Mouse (Mus musculus) CH12F3 (cell line): Measurements from ENCODE around the gene Slc25a22.

Experiments used
- in situ Hi-C: fragments of 300-500 bp; cut with MboI; formaldehyde crosslinking; loops from 2 replicates; pipeline ENCODE4 v1.14.3; 2020; ENCODE audit warnings: low sequenced_read_pairs

Slc25a22 gene

DNA sequence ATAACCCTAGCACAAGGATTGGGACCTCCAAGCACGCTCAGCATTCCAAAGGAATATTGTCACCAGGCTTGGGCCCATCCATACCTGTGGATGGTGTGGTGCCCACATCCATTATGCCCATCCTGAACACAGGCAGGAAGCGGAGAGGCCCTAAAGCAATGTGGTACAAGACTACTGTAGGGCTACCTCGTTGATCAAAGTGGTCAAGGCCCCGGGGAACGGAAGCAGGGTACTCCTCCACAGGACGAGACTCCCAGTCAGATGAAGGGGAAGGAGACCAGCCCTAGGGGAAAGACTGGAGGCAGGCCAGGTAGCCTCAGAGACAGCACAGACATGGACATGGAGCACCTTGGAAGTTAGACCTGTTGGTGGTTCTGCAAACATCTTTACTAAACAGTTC is 35.1 kb upstream of the Slc25a22 start:
- in situ Hi-C loops, result no loop called here

DNA sequence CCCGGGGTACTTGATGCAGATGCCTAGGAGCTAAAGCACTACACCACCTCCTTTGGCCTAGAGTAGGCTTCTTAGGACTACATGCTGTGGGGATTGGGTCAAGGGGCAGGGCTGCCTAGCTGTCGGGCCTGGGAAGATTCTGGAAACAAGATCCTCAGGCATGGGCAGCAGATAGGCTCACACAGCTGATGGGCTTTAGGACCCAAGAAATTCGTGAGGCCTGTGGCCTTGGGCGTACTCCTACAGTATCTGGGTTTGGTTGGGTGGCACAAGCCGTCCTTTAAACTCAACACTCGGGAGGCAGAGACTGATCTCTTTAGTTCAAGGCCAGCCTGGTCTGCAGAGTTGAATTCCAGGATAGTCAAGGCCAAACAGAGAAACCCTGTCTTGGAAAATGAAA is 34.5 kb upstream of the Slc25a22 start:
- in situ Hi-C loops, result no loop called here

DNA sequence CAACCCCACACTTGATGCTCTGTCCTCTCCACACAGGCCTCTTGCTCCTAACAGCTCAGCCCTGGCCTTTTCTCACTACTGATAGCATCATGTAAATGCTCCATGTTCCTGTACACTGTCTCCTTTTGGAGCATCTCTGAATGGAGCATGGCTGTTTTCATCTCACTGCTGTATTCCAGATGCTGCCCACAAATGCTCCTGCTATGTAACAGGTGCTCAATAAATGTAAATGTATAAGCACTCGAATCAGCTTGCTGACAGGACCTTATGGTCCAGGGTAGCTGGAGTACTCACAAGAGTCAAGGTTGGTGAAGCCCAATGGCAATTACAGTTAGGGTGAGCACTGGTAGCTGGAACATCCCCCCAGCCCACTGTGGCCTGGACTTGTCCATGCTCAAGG is 33.5 kb upstream of the Slc25a22 start:
- in situ Hi-C loops, result no loop called here

DNA sequence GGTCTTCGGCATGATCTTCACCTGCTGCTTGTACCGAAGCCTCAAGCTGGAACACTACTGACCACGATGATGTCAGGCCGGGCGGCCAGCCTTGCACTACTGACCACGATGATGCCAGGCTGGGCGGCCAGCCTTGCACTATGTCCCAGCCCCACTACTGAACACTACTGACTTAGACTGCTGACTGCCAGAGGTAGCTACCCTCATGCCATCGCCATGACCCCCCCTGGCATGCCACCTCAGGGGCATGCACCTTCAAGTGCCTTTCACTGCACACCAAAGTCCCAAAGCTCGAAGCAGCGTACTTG is 32.9 kb upstream of the Slc25a22 start:
- in situ Hi-C loops, result no loop called here

DNA sequence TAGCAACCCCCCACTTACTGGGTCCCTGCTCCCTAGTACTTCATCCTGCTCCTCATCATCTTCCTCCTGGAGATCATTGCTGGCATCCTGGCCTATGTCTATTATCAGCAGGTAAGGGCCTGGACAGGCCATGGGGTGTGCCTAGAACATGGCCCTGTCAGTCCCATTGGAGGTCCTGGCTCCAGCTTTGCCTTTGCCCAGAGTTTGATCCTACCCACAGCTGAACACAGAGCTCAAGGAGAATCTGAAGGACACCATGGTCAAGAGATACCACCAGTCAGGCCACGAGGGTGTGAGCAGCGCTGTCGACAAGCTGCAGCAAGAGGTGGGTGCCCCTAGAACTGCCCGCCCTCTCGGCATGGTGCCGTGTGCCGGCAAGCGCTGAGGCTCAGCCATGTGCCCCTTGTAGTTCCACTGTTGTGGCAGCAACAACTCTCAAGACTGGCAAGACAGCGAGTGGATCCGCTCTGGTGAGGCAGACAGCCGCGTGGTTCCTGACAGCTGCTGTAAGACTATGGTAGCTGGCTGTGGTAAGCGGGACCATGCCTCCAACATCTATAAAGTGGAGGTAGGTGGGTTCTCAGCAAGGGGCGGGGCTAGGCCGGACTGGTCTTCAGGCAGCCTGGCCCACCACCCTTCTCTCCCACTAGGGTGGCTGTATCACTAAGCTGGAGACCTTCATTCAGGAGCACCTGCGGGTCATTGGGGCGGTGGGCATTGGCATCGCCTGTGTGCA is 32.4 kb upstream of the Slc25a22 start:
- in situ Hi-C loops, result no loop called here

DNA sequence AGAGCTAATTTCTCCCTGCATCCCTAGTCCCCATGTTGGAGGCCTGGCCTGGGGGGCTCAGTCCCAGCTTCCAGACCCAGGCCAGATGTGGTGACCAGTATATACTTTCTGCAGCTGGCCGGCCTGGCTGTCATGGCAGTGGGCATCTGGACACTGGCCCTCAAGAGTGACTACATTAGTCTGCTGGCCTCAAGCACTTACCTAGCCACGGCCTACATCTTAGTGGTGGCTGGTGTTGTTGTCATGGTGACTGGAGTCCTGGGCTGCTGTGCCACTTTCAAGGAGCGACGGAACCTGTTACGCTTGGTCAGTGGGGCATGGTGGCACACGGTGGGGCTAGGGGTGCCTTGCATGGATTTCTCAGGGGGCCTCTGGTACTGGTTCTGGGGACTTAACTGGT is 31.7 kb upstream of the Slc25a22 start:
- in situ Hi-C loops, result no loop called here

DNA sequence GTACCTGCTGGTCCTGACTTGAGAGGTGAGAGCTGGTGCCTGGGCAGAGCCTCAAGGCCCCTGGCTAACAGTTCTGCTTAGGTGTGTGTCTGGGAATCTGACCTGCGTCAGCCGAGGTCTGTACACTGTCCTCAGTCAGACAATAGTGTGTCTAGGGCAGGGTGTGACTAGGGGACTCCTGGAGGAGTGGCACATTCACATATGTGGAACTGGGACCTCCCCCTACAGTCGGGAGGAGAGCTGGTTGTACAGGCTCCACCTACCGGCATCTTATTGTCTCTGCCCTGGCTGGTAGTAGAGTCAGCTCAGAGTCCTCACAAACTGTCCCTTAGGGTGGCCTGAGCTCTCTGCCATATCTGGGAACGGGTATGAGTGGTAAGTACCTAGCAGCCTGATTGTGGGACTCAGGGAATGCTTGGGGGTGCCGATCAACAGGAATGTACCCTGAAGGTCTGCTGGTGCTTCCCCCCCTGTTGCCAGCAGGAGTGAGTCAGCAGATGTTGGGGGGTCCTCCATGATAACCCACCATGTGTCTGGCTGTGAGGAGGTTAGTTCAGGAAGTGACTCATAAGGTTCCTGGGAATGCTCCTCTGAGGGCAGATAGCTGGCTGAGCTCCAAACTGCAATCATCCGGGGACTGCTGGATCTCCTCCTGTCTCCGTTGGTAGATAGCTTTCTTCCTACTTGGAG is 31.0 kb upstream of the Slc25a22 start:
- in situ Hi-C loops, result no loop called here

DNA sequence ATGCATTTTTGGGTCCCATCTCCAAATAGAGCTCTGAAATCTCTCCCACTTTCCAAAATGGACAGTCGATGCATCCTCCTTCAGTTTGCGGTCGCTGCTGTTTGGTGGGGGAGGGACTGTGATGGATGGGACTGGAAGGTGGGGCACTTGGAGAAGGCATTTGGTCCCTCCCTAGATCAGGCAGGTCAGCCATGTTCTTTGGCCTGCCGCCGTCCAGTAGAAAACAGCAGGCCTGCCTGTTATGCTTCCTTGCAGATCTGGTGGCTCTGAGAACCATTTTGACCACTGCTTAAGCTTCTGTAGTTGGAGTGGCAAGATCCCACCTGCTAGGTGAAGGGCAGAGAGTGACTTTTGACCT is 30.5 kb upstream of the Slc25a22 start:
- in situ Hi-C loops, result no loop called here

DNA sequence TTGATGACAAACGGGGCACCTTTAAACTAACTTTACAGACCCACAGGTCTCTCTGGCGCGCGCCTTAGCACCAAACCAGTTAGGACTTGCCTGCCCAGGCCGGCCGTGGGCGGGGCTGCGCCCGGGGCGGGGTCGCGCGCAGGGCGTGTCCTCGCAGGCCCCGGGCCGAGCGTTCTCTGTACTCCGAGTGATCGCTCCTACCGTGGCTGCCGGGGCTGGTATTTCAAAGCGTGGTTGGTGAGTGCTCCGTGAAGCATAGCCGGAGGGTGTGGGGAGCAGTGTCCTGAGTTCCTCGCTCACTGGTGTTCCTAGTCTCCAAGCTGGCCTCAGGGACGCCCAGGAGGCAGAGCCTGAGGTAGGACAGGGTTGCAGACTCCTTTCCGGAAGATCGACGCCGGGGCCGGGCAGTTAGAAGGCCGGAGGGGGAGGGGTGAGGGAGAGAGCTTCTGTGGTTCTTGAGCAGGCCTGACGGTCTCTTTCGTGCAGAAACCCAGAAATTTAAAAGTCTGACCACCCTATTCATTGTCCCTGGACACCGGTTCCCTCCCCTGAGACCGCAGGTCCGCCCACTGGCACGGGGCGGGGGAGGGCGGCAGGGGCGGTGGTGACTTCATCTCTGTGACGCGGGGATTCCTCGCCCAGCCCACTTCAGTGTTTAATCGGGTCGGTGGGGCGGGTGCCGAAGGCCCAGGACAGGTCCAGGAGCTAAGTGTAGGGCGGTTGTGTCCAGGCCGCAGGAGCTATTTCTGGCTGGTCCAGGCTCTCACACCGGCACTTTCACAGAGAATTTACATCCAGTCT is 29.7 kb upstream of the Slc25a22 start, which contains the start of gene Cd151:
Gene Cd151, plus strand, starts transcription at position 163 of the 801 bp plus-strand sequence.
- in situ Hi-C loops, result no loop called here

DNA sequence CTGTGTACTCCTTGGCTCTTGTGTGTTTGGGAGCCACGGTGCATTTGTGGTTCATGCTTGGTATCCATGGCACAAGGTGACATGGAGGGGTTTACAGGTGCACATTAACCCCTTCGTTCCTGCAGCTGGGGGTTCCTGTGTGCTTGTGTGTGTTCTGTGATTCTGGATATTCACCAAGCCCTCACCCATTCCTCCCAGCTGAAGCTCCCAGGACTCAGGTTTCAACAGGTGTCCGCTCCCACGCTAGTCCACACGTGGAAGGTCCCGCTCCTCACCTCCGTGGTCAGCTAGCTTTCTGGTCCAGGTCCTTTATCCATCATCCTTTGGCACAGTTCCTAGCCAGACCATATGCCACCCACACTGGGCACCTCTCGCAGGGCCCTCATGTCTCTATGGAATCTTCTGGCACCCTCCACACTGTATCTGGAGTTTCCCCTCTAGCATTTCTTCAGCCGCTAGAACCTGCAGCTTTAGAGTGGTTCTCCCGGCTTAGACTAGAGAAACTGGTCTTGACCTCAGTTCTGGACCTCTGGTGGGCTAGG is 29.0 kb upstream of the Slc25a22 start:
- in situ Hi-C loops, result no loop called here

DNA sequence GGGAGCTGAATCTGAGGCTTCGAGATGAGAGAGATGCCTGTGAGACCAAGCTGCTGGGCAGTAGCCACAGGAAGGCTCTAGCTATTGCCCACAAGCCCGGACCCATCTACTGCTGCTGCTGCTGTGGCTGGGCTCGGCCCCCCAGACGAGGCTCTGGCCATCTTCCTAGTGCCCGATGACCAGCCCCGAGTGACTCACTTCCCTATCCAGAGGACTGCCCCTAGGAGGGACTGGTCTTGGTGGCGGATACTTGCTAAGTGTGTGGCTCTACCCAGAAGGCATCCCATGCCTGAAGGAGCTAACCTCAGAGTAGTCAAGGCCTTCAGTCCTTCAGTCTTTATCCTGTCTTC is 28.3 kb upstream of the Slc25a22 start:
- in situ Hi-C loops, result no loop called here

DNA sequence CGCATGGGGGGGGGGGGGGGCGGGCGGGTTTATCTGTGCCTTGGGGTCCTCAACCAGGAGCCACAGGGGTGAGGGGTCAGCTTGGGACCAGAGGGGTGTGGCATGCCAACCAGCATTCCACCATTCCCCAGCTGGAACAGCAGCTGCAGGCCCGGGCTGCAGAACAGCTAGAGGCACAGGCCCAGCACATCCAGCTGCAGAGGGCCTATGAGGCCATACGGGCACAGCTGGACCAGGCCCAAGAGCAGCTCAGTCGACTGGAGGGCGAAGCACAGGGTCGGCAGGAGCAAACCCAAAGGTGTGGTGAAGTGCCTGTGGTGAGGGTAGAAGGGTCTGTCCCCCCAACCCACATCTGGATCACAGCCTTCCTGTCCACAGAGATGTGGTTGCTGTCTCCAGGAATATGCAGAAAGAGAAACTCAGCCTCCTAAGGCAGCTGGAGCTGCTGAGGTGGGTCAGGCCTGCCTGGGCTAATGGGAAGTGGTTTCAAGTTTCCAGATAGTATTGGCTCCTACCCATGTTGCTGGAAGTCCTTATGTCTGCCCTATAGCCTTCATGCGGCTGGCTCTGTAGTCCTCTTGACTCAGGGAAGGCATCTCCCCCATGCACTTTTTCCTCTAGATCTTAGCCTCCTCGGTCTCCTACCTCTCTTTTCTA is 27.8 kb upstream of the Slc25a22 start:
- in situ Hi-C loops, result no loop called here

DNA sequence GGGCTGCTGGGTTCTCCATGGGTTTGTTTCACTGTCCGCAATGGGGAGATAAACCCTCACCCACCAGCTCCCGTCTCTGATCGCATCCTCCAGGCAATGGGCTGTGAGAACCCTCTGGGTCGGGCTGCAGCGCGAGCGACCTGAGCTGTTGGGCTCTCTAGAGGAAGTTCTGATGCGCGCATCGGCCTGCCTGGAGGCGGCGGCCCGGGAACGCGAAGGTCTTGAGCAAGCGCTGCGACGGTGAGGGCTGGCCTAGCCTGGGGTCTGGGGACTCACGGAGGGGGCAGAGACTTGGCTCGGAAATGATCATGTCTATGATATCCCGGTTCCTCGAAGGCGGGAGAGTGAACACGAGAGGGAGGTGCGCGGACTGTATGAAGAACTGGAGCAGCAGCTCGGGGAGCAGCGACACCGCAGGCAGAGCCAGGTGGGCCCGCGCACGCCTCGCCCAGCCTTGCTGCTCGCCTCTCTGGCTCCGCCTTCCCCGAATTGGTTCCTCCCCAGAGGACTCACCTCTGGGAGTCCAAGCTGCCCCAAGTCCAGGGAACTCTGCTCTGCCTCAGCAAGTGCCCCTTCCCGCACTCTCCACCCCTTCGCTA is 27.0 kb upstream of the Slc25a22 start:
- in situ Hi-C loops, result no loop called here

DNA sequence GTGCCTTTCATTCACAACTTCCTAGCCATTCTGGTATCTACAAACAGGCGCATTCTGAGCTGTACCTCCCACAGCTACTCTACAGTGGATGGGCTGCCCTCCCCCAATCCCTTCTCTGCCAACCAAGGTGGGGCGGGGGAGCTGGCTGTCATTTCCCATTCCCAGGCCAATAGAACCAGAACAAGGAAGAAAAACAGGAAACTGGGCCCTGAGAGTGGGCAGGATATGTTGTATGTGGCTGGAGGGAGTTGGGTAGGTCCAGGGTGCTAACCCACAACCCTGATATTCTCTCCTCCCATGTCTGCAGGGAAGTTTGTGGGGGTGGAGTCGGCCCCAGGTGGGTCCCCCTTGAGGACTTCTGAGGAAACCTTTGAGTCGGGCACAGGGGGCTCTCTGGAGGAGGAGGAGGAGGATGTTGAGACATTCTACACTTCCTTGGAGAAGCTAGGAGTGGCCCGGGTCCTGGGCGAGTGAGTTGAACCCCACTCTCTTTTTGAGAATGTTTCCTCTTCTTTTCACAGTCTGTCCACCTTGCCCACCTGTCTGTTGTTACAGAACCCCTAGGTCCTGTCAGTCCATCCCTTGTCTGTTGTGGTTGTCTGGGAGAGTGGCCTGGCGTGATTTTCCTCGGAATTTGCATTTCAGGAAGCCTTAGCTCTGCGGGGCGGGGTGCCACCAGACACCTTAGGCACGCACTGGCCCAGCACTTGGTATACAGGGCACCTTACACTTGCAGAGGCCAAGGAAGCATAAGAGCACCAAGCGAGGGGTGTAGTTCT is 26.3 kb upstream of the Slc25a22 start:
- in situ Hi-C loops, result no loop called here

DNA sequence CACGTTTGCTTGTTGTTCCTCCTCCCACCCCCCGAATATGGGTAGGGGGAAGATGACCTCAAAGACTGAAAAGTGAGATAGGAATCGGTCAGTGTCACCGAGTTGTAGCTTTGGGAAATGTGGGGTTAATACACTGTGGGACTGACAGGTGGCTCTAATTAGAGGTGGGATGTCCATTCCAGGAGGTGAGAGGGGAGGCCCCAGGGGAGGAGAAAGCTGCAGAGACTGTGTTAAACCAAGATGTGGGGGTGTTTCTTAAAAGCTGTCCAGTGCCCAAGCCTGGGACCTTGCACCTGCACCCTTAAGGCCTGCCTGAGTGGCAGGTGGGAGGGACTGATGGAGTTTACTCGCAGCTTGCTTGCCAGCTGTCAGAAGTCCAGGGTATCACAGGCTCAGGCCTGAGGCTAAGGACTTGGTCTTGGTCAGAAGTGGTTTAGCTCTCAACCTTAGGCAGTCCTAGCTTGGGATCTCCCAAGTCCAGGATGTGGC is 24.7 kb upstream of the Slc25a22 start:
- in situ Hi-C loops, result no loop called here

DNA sequence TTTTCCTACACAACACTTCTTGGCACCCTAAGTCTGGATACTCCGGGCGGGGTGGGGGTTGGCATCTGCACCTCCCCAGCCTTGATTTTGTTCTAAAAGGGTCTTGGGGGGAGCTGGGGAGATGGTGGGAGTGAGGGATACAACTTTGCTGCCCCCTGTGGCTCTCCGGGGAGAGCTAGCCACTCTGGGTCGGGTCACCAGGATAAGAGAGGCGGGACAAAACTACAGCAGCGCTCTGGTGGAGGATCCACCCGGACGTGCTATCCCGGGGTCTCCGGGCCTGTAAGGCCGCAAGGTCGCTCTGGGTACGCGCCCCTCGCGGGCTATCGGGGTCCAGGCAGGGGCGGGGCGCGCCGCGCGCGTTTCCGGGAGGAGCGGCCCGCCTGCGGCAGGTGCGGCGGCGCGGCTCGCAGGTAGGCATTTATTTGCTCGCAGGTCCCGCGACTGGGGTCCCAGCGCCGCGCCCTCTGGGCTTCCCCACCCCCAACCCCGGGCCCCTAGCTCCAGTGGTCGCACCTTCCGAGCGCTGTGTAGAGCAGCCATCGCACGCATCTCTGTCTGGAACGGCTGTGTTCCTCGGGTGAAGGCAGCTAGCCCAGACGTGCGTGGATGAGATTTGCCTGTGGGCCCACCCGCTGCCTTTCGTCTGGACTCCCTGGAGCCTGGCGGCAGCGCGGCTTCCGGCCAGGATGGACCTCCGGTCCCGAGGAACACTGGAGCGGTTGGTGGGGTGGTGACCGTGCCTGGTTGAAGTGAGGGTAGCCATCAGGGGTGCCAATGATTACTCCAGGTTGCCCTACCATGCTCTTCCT is 24.0 kb upstream of the Slc25a22 start:
- in situ Hi-C loops, result no loop called here

DNA sequence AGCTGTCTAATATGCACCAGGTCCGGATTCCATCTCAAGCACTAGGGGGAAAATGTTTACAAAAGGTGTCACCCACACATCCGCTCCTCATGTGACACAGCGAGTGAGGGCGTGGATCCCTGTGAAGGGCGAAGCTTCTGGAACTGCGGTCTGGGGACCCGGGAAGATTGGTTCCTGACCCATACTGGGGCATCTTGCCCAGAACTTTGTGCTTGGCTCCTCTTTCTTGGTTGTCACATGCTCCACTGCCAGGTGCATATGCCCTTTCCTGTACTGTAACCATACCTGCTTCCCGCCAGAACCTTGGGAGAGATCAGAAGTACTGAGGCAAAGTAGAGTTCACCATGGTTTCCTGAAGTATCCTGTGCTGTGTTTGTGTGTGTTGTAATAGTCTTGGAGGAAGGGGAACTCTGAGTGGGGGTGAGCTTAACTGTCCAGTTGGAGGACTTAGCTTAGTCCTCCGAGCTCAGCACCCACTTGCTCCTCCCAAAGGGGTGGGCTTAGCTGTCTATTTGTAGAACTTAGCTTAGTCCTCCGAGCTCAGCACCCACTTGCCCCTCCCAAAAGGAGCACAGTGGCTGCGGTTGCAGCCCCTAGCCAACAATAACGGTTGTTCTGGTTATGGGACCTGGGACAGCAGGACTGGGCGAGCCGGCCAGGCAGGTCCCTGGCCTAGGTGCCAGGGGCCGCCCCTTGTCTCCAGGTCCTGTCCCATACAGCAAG is 22.9 kb upstream of the Slc25a22 start, which contains the start of gene Cracr2b:
Gene Cracr2b, plus strand, starts transcription at position 704 of the 723 bp plus-strand sequence.
- in situ Hi-C loops, result no loop called here

DNA sequence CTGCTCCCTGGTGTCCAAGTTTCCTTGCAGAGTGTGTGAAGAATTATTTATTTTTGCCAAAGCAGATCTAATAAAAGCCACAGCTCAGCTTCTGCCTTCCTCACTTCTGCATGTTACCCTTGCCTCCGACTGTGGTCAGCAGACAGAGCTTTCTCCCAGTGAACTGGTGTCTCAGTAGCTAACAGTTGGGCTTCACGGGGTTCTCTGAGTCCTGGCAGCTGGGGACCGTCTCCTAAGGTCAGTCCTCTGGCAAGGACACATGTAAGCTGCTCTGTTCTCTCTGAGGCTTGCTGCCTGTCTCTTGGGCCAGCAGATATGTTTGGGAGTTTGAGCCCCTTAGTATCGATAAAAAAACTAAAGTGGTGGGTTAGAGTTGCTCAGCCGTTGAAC is 22.3 kb upstream of the Slc25a22 start:
- in situ Hi-C loops, result no loop called here
